Mouse (Mus musculus) liver, postnatal 0 days (tissue): ENCODE measurements around the gene Zfp597. TPM values are rescaled to one million over a fixed set of nuclear protein-coding genes. Genes with fewer than 3 reads are reported as not detected.

Experiments
- ATAC-seq: fragments of 200-750 bp; cut with Nextera tagmentation; 2 replicates; pipeline ENCODE4 v1.8.0; 2017; ENCODE audit warnings: mild to moderate bottlenecking, moderate library complexity
- DNase-seq: peaks from one replicate; pipeline ENCODE4 v3.0.0-alpha.2; 2016
- H3K27ac ChIP-seq: fragments of 300-500 bp; sonication (generic); 2 replicates; pipeline ENCODE4 v1.5.1; 2014; ENCODE audit warnings: antibody characterized with exemption, moderate library complexity, mild to moderate bottlenecking, low read depth
- H3K27me3 ChIP-seq: fragments of 300-500 bp; sonication (generic); 2 replicates; pipeline ENCODE4 v1.6.1; 2014; ENCODE audit warnings: low read length, control low read depth, mixed read lengths; ENCODE audit not compliant: insufficient read depth
- H3K36me3 ChIP-seq: fragments of 300-500 bp; sonication (generic); replicated peaks from 2 replicates; pipeline ENCODE4 v1.6.1; 2014; ENCODE audit warnings: mild to moderate bottlenecking, control low read depth, low read length, moderate library complexity, mixed read lengths; ENCODE audit not compliant: insufficient read depth
- H3K4me1 ChIP-seq: fragments of 300-500 bp; sonication (generic); 2 replicates; pipeline ENCODE4 v1.6.1; 2014; ENCODE audit warnings: antibody characterized with exemption, mild to moderate bottlenecking, control low read depth; ENCODE audit not compliant: insufficient read depth
- H3K4me2 ChIP-seq: fragments of 300-500 bp; sonication (generic); 2 replicates; pipeline ENCODE4 v1.6.1; 2014; ENCODE audit warnings: low read depth, mild to moderate bottlenecking, low read length, moderate library complexity, mixed read lengths
- H3K4me3 ChIP-seq: fragments of 300-500 bp; sonication (generic); 2 replicates; pipeline ENCODE4 v1.5.1; 2014; ENCODE audit warnings: low read depth, low read length
- H3K9ac ChIP-seq: fragments of 300-500 bp; sonication (generic); replicated peaks from 2 replicates; pipeline ENCODE4 v1.6.1; 2014; ENCODE audit warnings: mild to moderate bottlenecking, moderate library complexity
- H3K9me3 ChIP-seq: fragments of 300-500 bp; sonication (generic); 2 replicates; pipeline ENCODE4 v1.6.1; 2016; ENCODE audit warnings: mild to moderate bottlenecking, control low read depth, low read length, mixed read lengths
- CTCF ChIP-seq: sonication (generic); IDR thresholded peaks from 2 replicates; pipeline ENCODE4 v1.5.1; 2016; ENCODE audit warnings: antibody characterized with exemption, low read depth
- EP300 ChIP-seq: IDR thresholded peaks from 2 replicates; pipeline ENCODE4 v1.6.1; 2016; ENCODE audit warnings: antibody characterized with exemption, low read depth, mild to moderate bottlenecking
- WGBS: fragments of 180-500 bp; shearing (Covaris S2); extraction: QIAGEN DNeasy Blood & Tissue Kit; methylation state at CpG from one replicate; pipeline ENCODE4 v1.1.7; 2014; ENCODE audit not compliant: insufficient replicate concordance; 5-methylcytosine and 5-hydroxymethylcytosine counted together
- polyA plus RNA-seq: library from polyadenylated mRNA; unstranded; fragments of >200 nt; fragmentation: Nextera tagmentation; extraction: Ambion mirVana; gene quantifications from 2 replicates; pipeline ENCODE4 v1.2.1, GENCODE M21; 2015

Zfp597 gene
- polyA plus RNA-seq, 1 experiment from 2014 or later: 2.7 TPM

GRCm38 (mm10) chr16:3923515-3923914, 39.2 kb upstream of the Zfp597 start:
- no peak overlapping the region for H3K9ac ChIP-seq
- H3K27me3 ChIP-seq: no peaks in the 10 kb centered on the region
- H3K36me3 ChIP-seq: peaks cover 29% of the 10 kb centered on the region
- H3K4me1 ChIP-seq: no peaks in the 10 kb centered on the region
- no peak for DNase-seq
- peak; percentile 86 for ATAC-seq
- WGBS: 68% methylated on average over 3 of the region's 3 CpGs
- H3K4me3 ChIP-seq: no peak overlapping the region
- TF ChIP-seq CTCF: no peak
- no peak for TF ChIP-seq EP300
- H3K9me3 ChIP-seq: no peaks in the 10 kb centered on the region
- peak overlapping the region; percentile 7; the same call in 1 of the 2 replicates for H3K27ac ChIP-seq
- H3K4me2 ChIP-seq: no peak overlapping the region

GRCm38 (mm10) chr16:3920756-3921155, 36.4 kb upstream of the Zfp597 start:
- Histone ChIP-seq H3K4me3 (no peak overlapping the region), H3K4me2 (no peak overlapping the region), H3K27me3 (no peaks in the 10 kb centered on the region), H3K9me3 (no peaks in the 10 kb centered on the region), H3K27ac (no peak overlapping the region), H3K4me1 (no peaks in the 10 kb centered on the region), H3K36me3 (peaks cover 17% of the 10 kb centered on the region), H3K9ac (no peak overlapping the region)
- no peak for TF ChIP-seq EP300
- no peak for TF ChIP-seq CTCF
- ATAC-seq (no peak), DNase-seq (no peak)
- 84% methylated on average over 2 of the region's 2 CpGs for WGBS

- peak overlapping the region; percentile 73 for H3K9ac ChIP-seq
- peak overlapping the region; percentile 98 for H3K4me2 ChIP-seq
- peak overlapping the region; percentile 62 for H3K27ac ChIP-seq
- 3% methylated on average over 20 of the region's 20 CpGs for WGBS
- no peak for DNase-seq
- TF ChIP-seq EP300 (no peak), CTCF (no peak)
- no peaks in the 10 kb centered on the region for H3K27me3 ChIP-seq
- H3K9me3 ChIP-seq: no peaks in the 10 kb centered on the region
- H3K4me1 ChIP-seq: peaks cover 7% of the 10 kb centered on the region; the same call in 1 of the 2 replicates
- H3K4me3 ChIP-seq: peak overlapping the region; percentile 71
- peak; percentile 15; the same call in 1 of the 2 replicates for ATAC-seq
- peaks cover 34% of the 10 kb centered on the region for H3K36me3 ChIP-seq
These were observed 24.8 kb upstream of the Zfp597 start for GRCm38 (mm10) chr16:3909118-3909517.

- DNase-seq (peak; percentile 92), ATAC-seq (peak; percentile 98)
- Histone ChIP-seq H3K4me3 (peak within 1 kb of the TSS; percentile 71), H3K27me3 (no peaks in the 10 kb centered on the region), H3K36me3 (peaks cover 36% of the 10 kb centered on the region), H3K4me2 (peak within 1 kb of the TSS; percentile 98), H3K27ac (peak within 1 kb of the TSS; percentile 82), H3K9me3 (no peaks in the 10 kb centered on the region), H3K9ac (peak within 1 kb of the TSS; percentile 73), H3K4me1 (peaks cover 7% of the 10 kb centered on the region; the same call in 1 of the 2 replicates)
- TF ChIP-seq CTCF (peak; percentile 94), EP300 (no peak; the same call in 1 of the 2 replicates)
- WGBS: under 1% methylated on average over 33 of the region's 33 CpGs
These were observed 24.3 kb upstream of the Zfp597 start, which contains the start of the genes 1700037C18Rik and Cluap1 for GRCm38 (mm10) chr16:3908537-3909111. TSS of gene 1700037C18Rik (minus strand) at chr16:3908689. TSS of gene Cluap1 (plus strand) at chr16:3908801.

GRCm38 (mm10) chr16:3907471-3907870, 23.1 kb upstream of the Zfp597 start:
- Histone ChIP-seq H3K36me3 (peaks cover 35% of the 10 kb centered on the region), H3K27ac (no peak overlapping the region), H3K9ac (no peak overlapping the region), H3K4me1 (peaks cover 7% of the 10 kb centered on the region; the same call in 1 of the 2 replicates), H3K4me2 (no peak overlapping the region), H3K9me3 (no peaks in the 10 kb centered on the region), H3K4me3 (no peak overlapping the region), H3K27me3 (no peaks in the 10 kb centered on the region)
- ATAC-seq: no peak
- no peak for DNase-seq
- WGBS: 77% methylated on average over 2 of the region's 2 CpGs
- no peak for TF ChIP-seq CTCF
- no peak for TF ChIP-seq EP300

- no peak overlapping the region for H3K9ac ChIP-seq
- no peaks in the 10 kb centered on the region for H3K9me3 ChIP-seq
- no peak for DNase-seq
- no peak overlapping the region; the same call in 1 of the 2 replicates for H3K27ac ChIP-seq
- H3K4me1 ChIP-seq: peaks cover 12% of the 10 kb centered on the region
- H3K36me3 ChIP-seq: peaks cover 57% of the 10 kb centered on the region
- H3K4me2 ChIP-seq: no peak overlapping the region
- ATAC-seq: no peak
- H3K27me3 ChIP-seq: no peaks in the 10 kb centered on the region
- TF ChIP-seq CTCF (no peak), EP300 (no peak)
- H3K4me3 ChIP-seq: no peak overlapping the region
- WGBS: 76% methylated on average over 1 of the region's 1 CpGs
These were observed 12.2 kb upstream of the Zfp597 start for GRCm38 (mm10) chr16:3896553-3896952.
